Mouse (Mus musculus): ENCODE measurements around the gene Wdr89.

- TF ChIP-seq CTCF (IDR thresholded peaks at IDR 0.05; ENCODE audit: low read depth, low read length), result no peak
- no peak for TF ChIP-seq POLR2A (IDR thresholded peaks at IDR 0.05; ENCODE audit: borderline replicate concordance, low read depth, low read length)
Observed at GRCm38 (mm10) chr12:75689003-75689402, 19.7 kb upstream of the Wdr89 start.
